Mouse (Mus musculus): ENCODE measurements at regions not wholly inside any gene's neighbourhood (a gene's known extent, or its start where the extent isn't known, plus 50 kb on each side); places are given as distances from the start of the nearest gene placed in this dataset.

- Histone ChIP-seq H3K9me3 (ENCODE audit: control insufficient read depth, low read length) (no peaks in the 10 kb centered on the region), H3K4me2 (replicated peaks; ENCODE audit: low read depth, low read length) (no peak overlapping the region), H3K27me3 (ENCODE audit: control insufficient read depth, insufficient read depth, low read length) (no peaks in the 10 kb centered on the region), H3K27ac (ENCODE audit: low read depth, low read length) (no peak overlapping the region), H3K36me3 (ENCODE audit: control insufficient read depth, insufficient read depth, low read length) (no peaks in the 10 kb centered on the region), H3K4me1 (ENCODE audit: control insufficient read depth, insufficient read depth, low read length) (no peaks in the 10 kb centered on the region), H3K9ac (ENCODE audit: low read depth, low read length) (no peak overlapping the region), H3K4me3 (ENCODE audit: low read length) (no peak overlapping the region)
- 93% methylated on average over 3 of the region's 3 CpGs for WGBS
- ATAC-seq (ENCODE audit: low FRiP score, low TSS enrichment) = no peak
Observed at GRCm38 (mm10) chr5:24237201-24237600, 72.4 kb downstream of the Nupl2 start.

GRCm38 (mm10) chr5:24239006-24239405 is 74.2 kb downstream of the Nupl2 start:
- Histone ChIP-seq H3K4me3 (ENCODE audit: low read length) (no peak overlapping the region), H3K4me1 (ENCODE audit: control insufficient read depth, insufficient read depth, low read length) (no peaks in the 10 kb centered on the region), H3K4me2 (replicated peaks; ENCODE audit: low read depth, low read length) (no peak overlapping the region), H3K9ac (ENCODE audit: low read depth, low read length) (no peak overlapping the region), H3K36me3 (ENCODE audit: control insufficient read depth, insufficient read depth, low read length) (no peaks in the 10 kb centered on the region), H3K27me3 (ENCODE audit: control insufficient read depth, insufficient read depth, low read length) (no peaks in the 10 kb centered on the region), H3K9me3 (ENCODE audit: control insufficient read depth, low read length) (no peaks in the 10 kb centered on the region), H3K27ac (ENCODE audit: low read depth, low read length) (no peak overlapping the region)
- ATAC-seq (ENCODE audit: low FRiP score, low TSS enrichment) = no peak
- WGBS = 75% methylated on average over 2 of the region's 2 CpGs

- Histone ChIP-seq H3K4me2 (replicated peaks; ENCODE audit: low read depth, low read length) (no peak overlapping the region), H3K9me3 (ENCODE audit: control insufficient read depth, low read length) (no peaks in the 10 kb centered on the region), H3K27me3 (ENCODE audit: control insufficient read depth, insufficient read depth, low read length) (no peaks in the 10 kb centered on the region), H3K27ac (ENCODE audit: low read depth, low read length) (no peak overlapping the region), H3K4me1 (ENCODE audit: control insufficient read depth, insufficient read depth, low read length) (no peaks in the 10 kb centered on the region), H3K9ac (ENCODE audit: low read depth, low read length) (no peak overlapping the region), H3K4me3 (ENCODE audit: low read length) (no peak overlapping the region), H3K36me3 (ENCODE audit: control insufficient read depth, insufficient read depth, low read length) (no peaks in the 10 kb centered on the region)
- WGBS = 70% methylated on average over 6 of the region's 6 CpGs
- no peak for ATAC-seq (ENCODE audit: low FRiP score, low TSS enrichment)
Observed at GRCm38 (mm10) chr5:24244211-24244610, 79.4 kb downstream of the Nupl2 start.

- H3K27ac ChIP-seq (ENCODE audit: low read depth, low read length) = no peak overlapping the region
- H3K27me3 ChIP-seq (ENCODE audit: control insufficient read depth, insufficient read depth, low read length) = no peaks in the 10 kb centered on the region
- WGBS = 87% methylated on average over 5 of the region's 5 CpGs
- ATAC-seq (ENCODE audit: low FRiP score, low TSS enrichment) = no peak
- no peaks in the 10 kb centered on the region for H3K4me1 ChIP-seq (ENCODE audit: control insufficient read depth, insufficient read depth, low read length)
- H3K9ac ChIP-seq (ENCODE audit: low read depth, low read length) = no peak overlapping the region
- H3K4me2 ChIP-seq (replicated peaks; ENCODE audit: low read depth, low read length) = no peak overlapping the region
- 0 out of 2 replicates have a peak, but pooled peaks cover 2% of the 10 kb centered on the region for H3K9me3 ChIP-seq (ENCODE audit: control insufficient read depth, low read length)
- no peak overlapping the region for H3K4me3 ChIP-seq (ENCODE audit: low read length)
- H3K36me3 ChIP-seq (ENCODE audit: control insufficient read depth, insufficient read depth, low read length) = no peaks in the 10 kb centered on the region
Observed at GRCm38 (mm10) chr5:24255421-24255820, 90.7 kb downstream of the Nupl2 start.

- no peak overlapping the region for H3K4me3 ChIP-seq (ENCODE audit: low read length)
- WGBS = 15% methylated on average over 7 of the region's 7 CpGs
- no peaks in the 10 kb centered on the region for H3K36me3 ChIP-seq (ENCODE audit: control insufficient read depth, insufficient read depth, low read length)
- peaks cover 4% of the 10 kb centered on the region; the same call in 1 of the 2 replicates for H3K4me1 ChIP-seq (ENCODE audit: control insufficient read depth, insufficient read depth, low read length)
- no peak overlapping the region for H3K4me2 ChIP-seq (replicated peaks; ENCODE audit: low read depth, low read length)
- no peak overlapping the region for H3K9ac ChIP-seq (ENCODE audit: low read depth, low read length)
- no peaks in the 10 kb centered on the region for H3K9me3 ChIP-seq (ENCODE audit: control insufficient read depth, low read length)
- H3K27me3 ChIP-seq (ENCODE audit: control insufficient read depth, insufficient read depth, low read length) = no peaks in the 10 kb centered on the region
- no peak overlapping the region for H3K27ac ChIP-seq (ENCODE audit: low read depth, low read length)
- ATAC-seq (ENCODE audit: low FRiP score, low TSS enrichment) = peak; percentile 56; the same call in 1 of the 2 replicates
Observed at GRCm38 (mm10) chr5:24261098-24261497, 90.3 kb downstream of the Kcnh2 start.

- Histone ChIP-seq H3K4me1 (ENCODE audit: control insufficient read depth, insufficient read depth, low read length) (peaks cover 4% of the 10 kb centered on the region; the same call in 1 of the 2 replicates), H3K4me2 (replicated peaks; ENCODE audit: low read depth, low read length) (peak overlapping the region; percentile 15; the same call in 1 of the 2 replicates), H3K27me3 (ENCODE audit: control insufficient read depth, insufficient read depth, low read length) (no peaks in the 10 kb centered on the region), H3K4me3 (ENCODE audit: low read length) (no peak overlapping the region), H3K9ac (ENCODE audit: low read depth, low read length) (no peak overlapping the region), H3K9me3 (ENCODE audit: control insufficient read depth, low read length) (no peaks in the 10 kb centered on the region), H3K36me3 (ENCODE audit: control insufficient read depth, insufficient read depth, low read length) (no peaks in the 10 kb centered on the region), H3K27ac (ENCODE audit: low read depth, low read length) (no peak overlapping the region)
- ATAC-seq (ENCODE audit: low FRiP score, low TSS enrichment) = 0 out of 2 replicates have a peak, but pooled peaks have one; percentile 20
- WGBS = 6% methylated on average over 11 of the region's 11 CpGs
Observed at GRCm38 (mm10) chr5:24262146-24262545, 89.3 kb downstream of the Kcnh2 start.

- Histone ChIP-seq H3K9ac (ENCODE audit: low read depth, low read length) (no peak overlapping the region), H3K27me3 (ENCODE audit: control insufficient read depth, insufficient read depth, low read length) (no peaks in the 10 kb centered on the region), H3K4me3 (ENCODE audit: low read length) (no peak overlapping the region), H3K36me3 (ENCODE audit: control insufficient read depth, insufficient read depth, low read length) (no peaks in the 10 kb centered on the region), H3K4me1 (ENCODE audit: control insufficient read depth, insufficient read depth, low read length) (peaks cover 4% of the 10 kb centered on the region; the same call in 1 of the 2 replicates), H3K9me3 (ENCODE audit: control insufficient read depth, low read length) (no peaks in the 10 kb centered on the region), H3K4me2 (replicated peaks; ENCODE audit: low read depth, low read length) (no peak overlapping the region), H3K27ac (ENCODE audit: low read depth, low read length) (no peak overlapping the region)
- ATAC-seq (ENCODE audit: low FRiP score, low TSS enrichment) = no peak
- 81% methylated on average over 4 of the region's 4 CpGs for WGBS
Observed at GRCm38 (mm10) chr5:24264151-24264550, 87.3 kb downstream of the Kcnh2 start.

GRCm38 (mm10) chr5:24265431-24265830 is 86.0 kb downstream of the Kcnh2 start:
- H3K9ac ChIP-seq (ENCODE audit: low read depth, low read length) = no peak overlapping the region
- H3K36me3 ChIP-seq (ENCODE audit: control insufficient read depth, insufficient read depth, low read length) = no peaks in the 10 kb centered on the region
- no peak overlapping the region for H3K4me2 ChIP-seq (replicated peaks; ENCODE audit: low read depth, low read length)
- no peak overlapping the region for H3K27ac ChIP-seq (ENCODE audit: low read depth, low read length)
- H3K27me3 ChIP-seq (ENCODE audit: control insufficient read depth, insufficient read depth, low read length) = no peaks in the 10 kb centered on the region
- peaks cover 4% of the 10 kb centered on the region; the same call in 1 of the 2 replicates for H3K4me1 ChIP-seq (ENCODE audit: control insufficient read depth, insufficient read depth, low read length)
- no peak overlapping the region for H3K4me3 ChIP-seq (ENCODE audit: low read length)
- no peaks in the 10 kb centered on the region for H3K9me3 ChIP-seq (ENCODE audit: control insufficient read depth, low read length)
- no peak for ATAC-seq (ENCODE audit: low FRiP score, low TSS enrichment)
- WGBS = 98% methylated on average over 3 of the region's 3 CpGs

- 2% methylated on average over 16 of the region's 16 CpGs for WGBS
Observed at GRCm38 (mm10) chr5:24266344-24267295, 84.8 kb downstream of the Kcnh2 start.

More at GRCm38 (mm10) chr5:24266344-24267295, 84.8 kb downstream of the Kcnh2 start:
- Histone ChIP-seq H3K27me3 (ENCODE audit: control insufficient read depth, insufficient read depth, low read length) (no peaks in the 10 kb centered on the region), H3K27ac (ENCODE audit: low read depth, low read length) (no peak overlapping the region), H3K9me3 (ENCODE audit: control insufficient read depth, low read length) (no peaks in the 10 kb centered on the region), H3K4me1 (ENCODE audit: control insufficient read depth, insufficient read depth, low read length) (peaks cover 4% of the 10 kb centered on the region; the same call in 1 of the 2 replicates), H3K4me3 (ENCODE audit: low read length) (peak overlapping the region; percentile 10), H3K36me3 (ENCODE audit: control insufficient read depth, insufficient read depth, low read length) (no peaks in the 10 kb centered on the region), H3K4me2 (replicated peaks; ENCODE audit: low read depth, low read length) (peak overlapping the region; percentile 27), H3K9ac (ENCODE audit: low read depth, low read length) (no peak overlapping the region; the same call in 1 of the 2 replicates)
- peak; percentile 91 for ATAC-seq (ENCODE audit: low FRiP score, low TSS enrichment)

All from kidney, embryonic 14.5 days (tissue).